Mouse (Mus musculus): ENCODE measurements around the gene Stambp. TPM values are rescaled to one million over a fixed set of nuclear protein-coding genes. Genes with fewer than 3 reads are reported as not detected.
A peak's percentile ranks its signal among the peaks of the same experiment; 100 is the strongest.
"Not testable (repeated sequence)": the region's sequence is repeated elsewhere in the genome, so short reads cannot be mapped to it uniquely, and the experiment has no call there.

Gene Stambp
- total RNA-seq (2021) = 10 to 100 TPM; 31.1 to 31.6 TPM

- DNase-seq (ENCODE audit: low spot score in 2 of 2) = no peak
- intact Hi-C loops (cut with DNase I) = loop anchor here (5.0 kb wide), 1 partner anchor 65 kb away; the partner anchor contains the start of gene Dguok
Measured at GRCm38 (mm10) chr6:83572671-83573070, at the start of gene Stambp. Gene Stambp (minus strand): TSS chr6:83572729.

DNA sequence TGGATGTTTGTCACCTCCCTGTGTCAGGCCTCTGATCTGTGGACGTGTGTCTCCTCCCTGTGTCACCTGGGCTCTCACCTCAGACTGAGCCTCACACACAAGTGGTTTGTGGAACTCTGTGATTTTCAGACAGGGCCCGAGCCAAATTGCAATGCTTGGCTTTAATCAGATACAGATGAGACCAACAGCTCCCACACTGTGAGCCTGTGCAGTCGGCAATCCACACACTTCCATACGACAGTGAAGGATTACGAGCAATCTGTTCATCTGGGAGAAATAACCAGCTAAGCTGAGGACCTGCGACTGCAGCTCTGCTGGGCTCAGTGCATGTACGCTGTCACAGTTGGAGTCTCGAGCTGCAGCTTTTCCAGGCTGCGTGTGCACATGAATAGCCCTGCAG, 47.4 kb upstream of the Stambp start:
- intact Hi-C loops (cut with DNase I) = no loop called here
- DNase-seq (ENCODE audit: low spot score in 2 of 2) = peak in 1 of 2 experiments; percentile 34

GRCm38 (mm10) chr6:83617581-83618335, 45.2 kb upstream of the Stambp start:
- DNase-seq (ENCODE audit: low spot score in 2 of 2) = no peak
- intact Hi-C loops (cut with DNase I) = loop anchor here (2.0 kb wide), 1 partner anchor 35 kb away; no protein-coding TSS in a partner anchor

- DNase-seq (ENCODE audit: low spot score in 2 of 2) = peak; percentile 24 to 55
Measured at GRCm38 (mm10) chr6:83616512-83616911, 44.0 kb upstream of the Stambp start.

DNA sequence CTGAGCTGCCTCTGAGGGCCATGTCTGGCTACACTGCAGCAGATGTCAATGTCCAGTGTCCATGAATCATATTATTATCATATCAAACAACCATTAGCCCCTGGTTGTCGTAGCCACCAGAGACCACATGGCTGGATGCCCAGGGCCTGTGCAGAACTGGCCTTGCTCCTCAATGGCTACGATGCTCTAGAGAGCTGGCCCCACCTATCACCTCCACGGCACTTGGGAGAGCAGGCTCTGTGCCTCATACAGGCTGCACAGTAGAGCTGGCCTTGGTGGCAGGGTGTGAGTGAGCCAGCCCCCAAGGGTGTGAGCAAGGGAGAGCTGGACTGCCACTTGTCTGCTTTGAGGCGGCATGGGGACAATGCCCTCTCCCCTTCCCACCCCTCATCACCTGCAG, 41.9 kb upstream of the Stambp start:
- no peak for DNase-seq (ENCODE audit: low spot score in 2 of 2)
- intact Hi-C loops (cut with DNase I) = no loop called here

More at GRCm38 (mm10) chr6:83616512-83616911, 44.0 kb upstream of the Stambp start:
- intact Hi-C loops (cut with DNase I) = loop anchor here (2.0 kb wide), 1 partner anchor 34 kb away; no protein-coding TSS in a partner anchor

DNA sequence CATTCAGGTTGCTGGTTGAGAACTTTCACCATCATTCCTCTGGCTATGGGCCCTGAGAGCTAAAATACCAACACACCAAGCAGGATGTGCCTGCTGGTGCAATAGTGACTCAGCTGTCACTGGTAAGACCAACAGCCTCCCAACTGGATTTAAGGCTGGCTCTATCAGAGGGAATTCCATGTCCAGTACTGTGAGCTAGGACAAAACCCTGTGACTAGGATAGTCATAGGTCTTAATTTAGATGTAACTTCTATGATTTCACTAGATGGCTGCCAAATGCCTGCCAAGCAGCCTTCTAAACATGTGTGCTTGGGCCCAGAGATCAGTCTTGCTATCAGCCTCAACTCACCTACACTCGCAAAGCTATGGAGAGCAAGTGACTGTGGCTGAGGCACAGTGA, 40.4 kb upstream of the Stambp start:
- peak in 1 of 2 experiments; percentile 19 for DNase-seq (ENCODE audit: low spot score in 2 of 2)
- intact Hi-C loops (cut with DNase I) = no loop called here

GRCm38 (mm10) chr6:83599636-83600174, 27.2 kb upstream of the Stambp start:
- intact Hi-C loops (cut with DNase I) = no loop called here
- DNase-seq (ENCODE audit: low spot score in 2 of 2) = no peak

- intact Hi-C loops (cut with DNase I) = no loop called here
- no peak for DNase-seq (ENCODE audit: low spot score in 2 of 2)
Measured at GRCm38 (mm10) chr6:83599060-83599550, 26.6 kb upstream of the Stambp start.

- intact Hi-C loops (cut with DNase I) = no loop called here
- DNase-seq (ENCODE audit: low spot score in 2 of 2) = peak; percentile 26 to 28
Measured at GRCm38 (mm10) chr6:83598646-83599045, 26.1 kb upstream of the Stambp start.

- intact Hi-C loops (cut with DNase I) = no loop called here
- no peak for DNase-seq (ENCODE audit: low spot score in 2 of 2)
Measured at GRCm38 (mm10) chr6:83597988-83598387, 25.5 kb upstream of the Stambp start.

DNA sequence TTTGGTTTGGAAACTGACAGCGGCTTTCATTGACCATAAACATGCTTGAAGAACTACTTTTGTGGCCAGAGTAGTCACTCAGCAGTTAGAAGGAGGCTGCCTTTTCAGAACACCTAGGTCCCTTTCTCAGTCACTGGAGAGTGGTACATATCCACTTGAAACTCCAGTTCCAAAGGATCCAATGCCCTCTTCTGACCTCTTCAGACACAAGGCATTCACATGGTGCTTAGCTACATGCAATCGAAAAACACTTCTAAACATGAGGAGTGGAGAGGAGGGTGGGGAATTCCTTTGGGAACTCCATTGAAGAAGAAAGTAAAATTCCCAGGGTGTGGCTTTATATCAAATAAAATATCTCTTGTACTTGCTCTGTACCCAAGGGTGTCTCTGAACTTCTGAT, 22.5 kb upstream of the Stambp start:
- intact Hi-C loops (cut with DNase I) = no loop called here
- DNase-seq (ENCODE audit: low spot score in 2 of 2) = no peak

GRCm38 (mm10) chr6:83593896-83594295, 21.4 kb upstream of the Stambp start:
- intact Hi-C loops (cut with DNase I) = no loop called here
- DNase-seq (ENCODE audit: low spot score in 2 of 2) = no peak

DNA sequence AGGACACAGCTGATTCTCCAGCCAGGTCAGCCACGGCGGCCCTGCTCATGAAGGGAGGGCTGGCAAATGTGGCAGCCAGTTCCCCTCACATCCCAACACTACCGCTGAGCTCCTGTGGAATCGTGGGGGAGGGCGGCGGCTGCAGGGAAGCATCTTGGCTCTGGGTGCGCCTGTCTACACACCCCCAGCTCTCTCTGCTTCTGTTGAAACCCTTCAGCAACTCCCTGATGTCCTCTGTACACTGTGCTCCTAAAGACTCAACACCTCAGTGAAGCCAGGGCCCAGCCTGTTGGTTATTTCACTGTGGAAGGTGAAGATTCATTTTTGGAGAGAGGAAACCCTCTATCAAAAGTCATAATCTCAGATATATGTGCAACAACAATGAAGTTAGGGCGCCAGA, 19.5 kb upstream of the Stambp start:
- intact Hi-C loops (cut with DNase I) = no loop called here
- no peak for DNase-seq (ENCODE audit: low spot score in 2 of 2)

- DNase-seq (ENCODE audit: low spot score in 2 of 2) = no peak
- intact Hi-C loops (cut with DNase I) = no loop called here
Measured at GRCm38 (mm10) chr6:83590301-83590700, 17.8 kb upstream of the Stambp start.

DNA sequence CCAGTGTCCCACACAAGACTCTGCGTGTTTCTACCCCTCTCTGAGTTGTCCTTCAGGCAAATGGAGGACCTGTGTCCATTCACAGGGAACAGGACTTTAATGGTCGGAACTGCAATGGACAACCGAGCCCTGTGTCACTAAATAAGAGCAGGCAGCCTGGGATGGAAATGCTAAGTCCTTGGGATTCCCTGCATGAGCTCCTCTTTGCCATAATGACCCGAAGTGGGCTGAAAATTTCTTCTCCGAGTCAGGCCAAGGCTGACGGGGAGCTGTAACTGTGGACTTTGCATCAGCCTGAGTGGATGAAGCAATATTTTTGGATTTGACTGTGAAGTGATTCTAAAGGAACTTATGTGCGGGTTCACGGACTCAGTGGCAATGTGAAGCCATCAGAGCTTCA, 14.7 kb upstream of the Stambp start:
- intact Hi-C loops (cut with DNase I) = loop anchor here (10.0 kb wide), 1 partner anchor 168 kb away; no protein-coding TSS in a partner anchor
- not testable (repeated sequence) for DNase-seq (ENCODE audit: low spot score in 2 of 2)

DNA sequence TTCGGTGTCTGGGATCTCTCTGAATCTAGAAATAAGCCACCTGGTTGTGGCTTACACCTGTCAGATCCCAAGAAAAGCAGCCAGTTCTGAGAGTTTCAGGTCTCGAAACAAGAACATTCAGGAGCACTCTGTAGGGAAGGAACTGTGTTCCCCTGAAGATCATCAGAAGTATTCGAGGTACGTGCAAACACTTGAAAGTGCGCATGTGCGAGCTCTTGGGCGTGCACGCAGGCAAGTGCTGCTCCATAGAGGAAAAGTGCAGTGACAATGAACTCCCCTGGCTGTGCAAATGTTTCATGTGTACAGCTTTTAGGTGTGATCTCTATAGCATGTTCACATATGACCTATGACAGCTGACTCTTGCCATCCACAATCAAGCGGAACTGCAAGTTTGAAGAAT, 12.8 kb upstream of the Stambp start:
- DNase-seq (ENCODE audit: low spot score in 2 of 2) = not testable (repeated sequence)
- intact Hi-C loops (cut with DNase I) = loop anchor here (10.0 kb wide), 1 partner anchor 169 kb away; no protein-coding TSS in a partner anchor

GRCm38 (mm10) chr6:83583591-83583990, 11.1 kb upstream of the Stambp start:
- intact Hi-C loops (cut with DNase I) = loop anchor here (1.0 to 10.0 kb wide), 3 partner anchors 33 to 171 kb away; no protein-coding TSS in a partner anchor
- DNase-seq (ENCODE audit: low spot score in 2 of 2) = no peak

- intact Hi-C loops (cut with DNase I) = loop anchor here (1.0 to 10.0 kb wide), 3 partner anchors 34 to 172 kb away; no protein-coding TSS in a partner anchor
- DNase-seq (ENCODE audit: low spot score in 2 of 2) = peak; percentile 47 to 60
Measured at GRCm38 (mm10) chr6:83582938-83583270, 10.4 kb upstream of the Stambp start.

DNA sequence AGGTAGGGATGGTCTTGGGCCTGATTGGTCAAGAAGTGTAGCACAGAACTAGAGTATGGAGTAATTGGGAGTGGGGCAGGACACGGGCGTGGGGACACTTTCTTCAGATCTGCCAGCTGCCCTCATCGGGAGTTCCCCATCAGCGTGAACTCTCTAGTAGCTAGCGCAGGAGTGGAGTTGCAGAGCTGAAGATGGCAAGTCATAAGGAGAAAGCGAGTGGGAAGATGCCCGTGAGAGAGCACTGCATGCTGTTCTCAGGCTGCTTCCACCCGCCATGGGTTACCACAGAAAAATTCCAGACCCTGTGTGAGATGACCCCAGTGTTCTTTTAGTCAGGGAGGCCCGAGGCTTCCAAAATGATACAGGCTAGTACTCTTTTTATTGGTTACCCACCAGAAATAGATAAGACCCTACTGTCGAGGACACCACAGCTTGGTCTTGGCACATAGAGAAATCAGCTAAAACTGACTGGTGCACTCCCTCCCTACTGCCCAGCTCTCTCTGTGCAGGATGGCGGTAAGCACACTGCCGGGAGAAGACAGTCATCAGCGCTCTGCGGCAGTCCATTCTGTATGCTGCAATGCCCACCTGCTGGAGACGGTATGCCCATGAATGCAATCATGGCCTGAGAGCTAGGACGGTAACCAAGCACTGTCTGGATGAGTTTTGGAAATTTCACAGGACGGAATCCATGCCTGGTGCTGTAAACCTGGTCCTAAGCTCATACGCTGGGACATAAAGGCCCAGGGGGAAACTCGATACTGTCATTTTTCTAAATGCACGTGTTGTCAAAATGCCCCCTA, 9.8 kb upstream of the Stambp start:
- no peak for DNase-seq (ENCODE audit: low spot score in 2 of 2)
- intact Hi-C loops (cut with DNase I) = loop anchor here (2.0 to 10.0 kb wide), 2 partner anchors 34 to 172 kb away; no protein-coding TSS in a partner anchor

- intact Hi-C loops (cut with DNase I) = no loop called here
- no peak for DNase-seq (ENCODE audit: low spot score in 2 of 2)
Measured at GRCm38 (mm10) chr6:83577534-83577933, 5.0 kb upstream of the Stambp start.
